Mouse (Mus musculus) stomach, postnatal 0 days (tissue): ENCODE results near the gene Bbc3. TPM values are rescaled to one million over a fixed set of nuclear protein-coding genes. Genes with fewer than 3 reads are reported as not detected.

Experiments used
- ATAC-seq: fragments of 200-750 bp; cut with Nextera tagmentation; 2 replicates; pipeline ENCODE4 v1.8.0; 2017; ENCODE audit not compliant: low FRiP score, low TSS enrichment
- DNase-seq: peaks from one replicate; pipeline ENCODE4 v3.0.0-alpha.2; 2016; ENCODE audit warnings: low spot score
- H3K27ac ChIP-seq: fragments of 300-500 bp; sonication (generic); replicated peaks from 2 replicates; pipeline ENCODE4 v1.5.1; 2014; ENCODE audit warnings: mild to moderate bottlenecking, control low read depth
- H3K27me3 ChIP-seq: fragments of 300-500 bp; sonication (generic); 2 replicates; pipeline ENCODE4 v1.6.1; 2014; ENCODE audit warnings: low read length; ENCODE audit not compliant: control insufficient read depth, insufficient read depth
- H3K36me3 ChIP-seq: fragments of 300-500 bp; sonication (generic); 2 replicates; pipeline ENCODE4 v1.6.1; 2014; ENCODE audit warnings: low read length, mixed read lengths; ENCODE audit not compliant: control insufficient read depth, insufficient read depth
- H3K4me1 ChIP-seq: fragments of 300-500 bp; sonication (generic); replicated peaks from 2 replicates; pipeline ENCODE4 v1.6.1; 2014; ENCODE audit warnings: antibody characterized with exemption; ENCODE audit not compliant: control insufficient read depth, insufficient read depth
- H3K4me2 ChIP-seq: fragments of 300-500 bp; sonication (generic); replicated peaks from 2 replicates; pipeline ENCODE4 v1.6.1; 2014; ENCODE audit warnings: low read depth, mild to moderate bottlenecking, control low read depth, moderate library complexity
- H3K4me3 ChIP-seq: fragments of 300-500 bp; sonication (generic); 2 replicates; pipeline ENCODE4 v1.5.1; 2014; ENCODE audit warnings: low read depth, low read length, control low read depth
- H3K9ac ChIP-seq: fragments of 300-500 bp; sonication (generic); 2 replicates; pipeline ENCODE4 v1.6.1; 2014; ENCODE audit warnings: mild to moderate bottlenecking, low read length, control low read depth, mixed read lengths
- H3K9me3 ChIP-seq: fragments of 300-500 bp; sonication (generic); 2 replicates; pipeline ENCODE4 v1.6.1; 2016; ENCODE audit warnings: low read length; ENCODE audit not compliant: control insufficient read depth
- CTCF ChIP-seq: IDR thresholded peaks from 2 replicates; pipeline ENCODE4 v1.5.1; 2016; ENCODE audit warnings: antibody characterized with exemption, low read depth, mild to moderate bottlenecking, moderate library complexity
- EP300 ChIP-seq: optimal IDR thresholded peaks from 2 replicates; pipeline ENCODE3; 2016; ENCODE audit warnings: antibody characterized with exemption
- WGBS: fragments of 180-500 bp; shearing (Covaris S2); extraction: QIAGEN DNeasy Blood & Tissue Kit; methylation state at CpG from one replicate; pipeline ENCODE4 v1.1.7; 2014; 5-methylcytosine and 5-hydroxymethylcytosine counted together
- polyA plus RNA-seq: library from polyadenylated mRNA; unstranded; fragments of >200 nt; fragmentation: Nextera tagmentation; extraction: Ambion mirVana; gene quantifications from 2 replicates; pipeline ENCODE4 v1.2.1, GENCODE M21; 2015

The Bbc3 gene
- polyA plus RNA-seq, 1 experiment from 2014 or later, result 3.7 TPM

GRCm38 (mm10) chr7:16329146-16329545 is 21.0 kb downstream of the Bbc3 start:
- no peaks in the 10 kb centered on the region for H3K27me3 ChIP-seq
- H3K36me3 ChIP-seq, result peaks cover 10% of the 10 kb centered on the region; the same call in 1 of the 2 replicates
- WGBS, result 67% methylated on average over 3 of the region's 3 CpGs
- H3K27ac ChIP-seq, result no peak overlapping the region
- ATAC-seq (no peak), DNase-seq (no peak)
- H3K9me3 ChIP-seq, result no peaks in the 10 kb centered on the region
- TF ChIP-seq CTCF (no peak), EP300 (no peak)
- no peak overlapping the region for H3K9ac ChIP-seq
- H3K4me1 ChIP-seq, result no peaks in the 10 kb centered on the region
- H3K4me2 ChIP-seq, result no peak overlapping the region
- H3K4me3 ChIP-seq, result no peak overlapping the region

- ATAC-seq (no peak), DNase-seq (no peak)
- no peak for TF ChIP-seq EP300
- peak; percentile 50 for TF ChIP-seq CTCF
- Histone ChIP-seq H3K27me3 (no peaks in the 10 kb centered on the region), H3K4me2 (no peak overlapping the region), H3K9me3 (no peaks in the 10 kb centered on the region), H3K9ac (no peak overlapping the region), H3K4me1 (no peaks in the 10 kb centered on the region), H3K27ac (no peak overlapping the region), H3K36me3 (peaks cover 8% of the 10 kb centered on the region), H3K4me3 (no peak overlapping the region)
- 72% methylated on average over 2 of the region's 2 CpGs for WGBS
Measured at GRCm38 (mm10) chr7:16337733-16338132, 29.5 kb downstream of the Bbc3 start.

- H3K4me1 ChIP-seq, result no peaks in the 10 kb centered on the region
- no peak overlapping the region for H3K4me2 ChIP-seq
- no peaks in the 10 kb centered on the region for H3K9me3 ChIP-seq
- no peaks in the 10 kb centered on the region for H3K27me3 ChIP-seq
- DNase-seq (no peak), ATAC-seq (no peak)
- TF ChIP-seq EP300 (no peak), CTCF (no peak)
- no peak overlapping the region for H3K9ac ChIP-seq
- 85% methylated on average over 3 of the region's 3 CpGs for WGBS
- 0 out of 2 replicates have a peak, but pooled peaks cover 2% of the 10 kb centered on the region for H3K36me3 ChIP-seq
- no peak overlapping the region for H3K27ac ChIP-seq
- H3K4me3 ChIP-seq, result no peak overlapping the region
Measured at GRCm38 (mm10) chr7:16344598-16344997, 36.4 kb downstream of the Bbc3 start.

- ATAC-seq (no peak), DNase-seq (no peak)
- Histone ChIP-seq H3K36me3 (0 out of 2 replicates have a peak, but pooled peaks cover 2% of the 10 kb centered on the region), H3K4me1 (no peaks in the 10 kb centered on the region), H3K9ac (no peak overlapping the region), H3K4me2 (no peak overlapping the region), H3K9me3 (no peaks in the 10 kb centered on the region), H3K27ac (no peak overlapping the region), H3K27me3 (no peaks in the 10 kb centered on the region), H3K4me3 (no peak overlapping the region)
- TF ChIP-seq EP300 (no peak), CTCF (no peak)
- WGBS, result 91% methylated on average over 4 of the region's 4 CpGs
Measured at GRCm38 (mm10) chr7:16345297-16345696, 37.1 kb downstream of the Bbc3 start.

- Histone ChIP-seq H3K4me2 (no peak overlapping the region), H3K36me3 (peaks cover 4% of the 10 kb centered on the region; the same call in 1 of the 2 replicates), H3K9ac (no peak overlapping the region), H3K4me1 (no peaks in the 10 kb centered on the region), H3K27me3 (no peaks in the 10 kb centered on the region), H3K9me3 (no peaks in the 10 kb centered on the region), H3K4me3 (no peak overlapping the region), H3K27ac (no peak overlapping the region)
- ATAC-seq (no peak), DNase-seq (no peak)
- TF ChIP-seq CTCF (no peak), EP300 (no peak)
- 79% methylated on average over 5 of the region's 5 CpGs for WGBS
Measured at GRCm38 (mm10) chr7:16349999-16350398, 41.8 kb downstream of the Bbc3 start.

- ATAC-seq, result peak; percentile 90
- Histone ChIP-seq H3K27me3 (no peaks in the 10 kb centered on the region), H3K9me3 (no peaks in the 10 kb centered on the region), H3K4me1 (no peaks in the 10 kb centered on the region), H3K9ac (no peak overlapping the region), H3K27ac (peak overlapping the region; percentile 45; the same call in 1 of the 2 replicates), H3K36me3 (peaks cover 7% of the 10 kb centered on the region; the same call in 1 of the 2 replicates), H3K4me2 (no peak overlapping the region), H3K4me3 (no peak overlapping the region)
- 50% methylated on average over 3 of the region's 3 CpGs for WGBS
- DNase-seq, result peak; percentile 62
- TF ChIP-seq CTCF (no peak), EP300 (no peak)
Measured at GRCm38 (mm10) chr7:16355854-16356594, 47.8 kb downstream of the Bbc3 start.
